Mouse (Mus musculus) CH12.LX (cell line): Measurements from ENCODE around the gene Gm17349. TPM values are rescaled to one million over a fixed set of nuclear protein-coding genes. Genes with fewer than 3 reads are reported as not detected.

Source experiments
- DNase-seq: peaks from one replicate; pipeline ENCODE4 v3.0.0-alpha.2; 2013; ENCODE audit errors: extremely low read depth
- H3K27ac ChIP-seq: 2 replicates; pipeline ENCODE4 v1.5.1; 2012; ENCODE audit warnings: low read depth, mild to moderate bottlenecking, control low read depth, moderate library complexity; ENCODE audit not compliant: insufficient read depth
- H3K27me3 ChIP-seq: replicated peaks from 2 replicates; pipeline ENCODE3; 2012; ENCODE audit warnings: inconsistent platforms
- H3K36me3 ChIP-seq, 2 experiments: replicated peaks in 1 of 2; 2 replicates each; pipeline versions ENCODE3 to v1.6.1; 2012; ENCODE audit warnings: inconsistent platforms in 1 of 2, low read length in 1 of 2, mild to moderate bottlenecking in 1 of 2, mixed read lengths in 1 of 2, moderate library complexity in 1 of 2; ENCODE audit not compliant: control insufficient read depth in 1 of 2, insufficient read depth in 1 of 2
- H3K4me1 ChIP-seq, 2 experiments: 2 replicates each; pipeline ENCODE4 v1.6.1; 2012; ENCODE audit warnings: inconsistent platforms in 1 of 2, moderate library complexity in 1 of 2; ENCODE audit not compliant: insufficient read depth in 2 of 2, control insufficient read depth in 1 of 2
- H3K4me2 ChIP-seq: 2 replicates; pipeline ENCODE4 v1.6.1; 2012; ENCODE audit warnings: low read depth, mild to moderate bottlenecking, control low read depth; ENCODE audit not compliant: poor library complexity, insufficient read depth, severe bottlenecking
- H3K4me3 ChIP-seq, 3 experiments: fragments of 150-350 bp in 1 of 3; sonication (generic) in 1 of 3; replicated peaks in 1 of 3; 2 replicates each; pipeline versions ENCODE3 to v1.5.1; 2011 to 2012; ENCODE audit warnings: low read depth in 2 of 3, low read length in 2 of 3, mild to moderate bottlenecking in 2 of 3, moderate library complexity in 2 of 3, control low read depth in 1 of 3, improper control_type of control experiment in 1 of 3, inconsistent platforms in 1 of 3, mixed read lengths in 1 of 3; ENCODE audit not compliant: poor library complexity in 1 of 3
- H3K79me2 ChIP-seq: replicated peaks from 2 replicates; pipeline ENCODE4 v1.6.1; 2012; ENCODE audit warnings: mild to moderate bottlenecking, moderate library complexity; ENCODE audit not compliant: control insufficient read depth, poor library complexity, insufficient read depth, severe bottlenecking; ENCODE audit errors: extremely low read depth
- H3K9ac ChIP-seq: 2 replicates; pipeline ENCODE4 v1.6.1; 2012; ENCODE audit warnings: low read depth, mild to moderate bottlenecking, control low read depth, moderate library complexity; ENCODE audit not compliant: insufficient read depth
- H3K9me3 ChIP-seq: replicated peaks from 2 replicates; pipeline ENCODE3; 2012; ENCODE audit warnings: low read length, inconsistent platforms, mixed read lengths
- BHLHE40 ChIP-seq: IDR thresholded peaks from 2 replicates; pipeline ENCODE4 v1.6.1; 2011; ENCODE audit warnings: mild to moderate bottlenecking, low read depth, low read length, improper control_type of control experiment
- CHD1 ChIP-seq: IDR thresholded peaks from 2 replicates; pipeline ENCODE4 v1.6.1; 2012; ENCODE audit warnings: low read depth, low read length, improper control_type of control experiment, inconsistent platforms
- CHD2 ChIP-seq: IDR thresholded peaks from 2 replicates; pipeline ENCODE4 v1.6.1; 2011; ENCODE audit warnings: low read length, improper control_type of control experiment
- CTCF ChIP-seq, 2 experiments: IDR thresholded peaks in 1 of 2; conservative IDR thresholded peaks in 1 of 2; 2 replicates each; pipeline ENCODE4 v1.5.1; 2011 to 2012; ENCODE audit warnings: low read depth in 2 of 2, low read length in 2 of 2, improper control_type of control experiment in 1 of 2, inconsistent platforms in 1 of 2, mild to moderate bottlenecking in 1 of 2, moderate library complexity in 1 of 2
- E2F4 ChIP-seq: IDR thresholded peaks from 2 replicates; pipeline ENCODE4 v1.6.1; 2011; ENCODE audit warnings: low read depth, low read length, improper control_type of control experiment; ENCODE audit not compliant: insufficient replicate concordance
- ELF1 ChIP-seq: IDR thresholded peaks from 2 replicates; pipeline ENCODE4 v1.6.1; 2014; ENCODE audit warnings: low read depth, mild to moderate bottlenecking, inconsistent platforms, low read length, improper control_type of control experiment
- EP300 ChIP-seq: IDR thresholded peaks from 2 replicates; pipeline ENCODE4 v1.6.1; 2011; ENCODE audit warnings: low read length, improper control_type of control experiment
- ETS1 ChIP-seq: conservative IDR thresholded peaks from 2 replicates; pipeline ENCODE4 v1.6.1; 2012; ENCODE audit warnings: low read depth, mild to moderate bottlenecking, inconsistent platforms, low read length, improper control_type of control experiment, moderate library complexity
- GABPA ChIP-seq: IDR thresholded peaks from 2 replicates; pipeline ENCODE4 v1.6.1; 2012; ENCODE audit warnings: low read depth, low read length, improper control_type of control experiment, inconsistent platforms; ENCODE audit not compliant: insufficient replicate concordance
- HCFC1 ChIP-seq: IDR thresholded peaks from 2 replicates; pipeline ENCODE4 v1.6.1; 2012; ENCODE audit warnings: low read depth, mild to moderate bottlenecking, inconsistent platforms, low read length, improper control_type of control experiment
- IRF4 ChIP-seq: IDR thresholded peaks from 2 replicates; pipeline ENCODE4 v1.6.1; 2014; ENCODE audit warnings: low read depth, mild to moderate bottlenecking, inconsistent platforms, low read length, improper control_type of control experiment
- JUN ChIP-seq: IDR thresholded peaks from 2 replicates; pipeline ENCODE4 v1.6.1; 2011; ENCODE audit warnings: low read depth, mild to moderate bottlenecking, low read length, improper control_type of control experiment, moderate library complexity; ENCODE audit not compliant: insufficient read depth
- JUND ChIP-seq: conservative IDR thresholded peaks from 2 replicates; pipeline ENCODE4 v1.6.1; 2011; ENCODE audit warnings: low read depth, low read length, improper control_type of control experiment
- KAT2A ChIP-seq: IDR thresholded peaks from 2 replicates; pipeline ENCODE4 v1.6.1; 2012; ENCODE audit warnings: low read length, improper control_type of control experiment, inconsistent platforms; ENCODE audit not compliant: insufficient replicate concordance
- MAFK ChIP-seq: IDR thresholded peaks from 2 replicates; pipeline ENCODE4 v1.6.1; 2011; ENCODE audit warnings: low read length, improper control_type of control experiment; ENCODE audit not compliant: insufficient replicate concordance
- MAX ChIP-seq: IDR thresholded peaks from 2 replicates; pipeline ENCODE4 v1.6.1; 2011; ENCODE audit warnings: low read length, improper control_type of control experiment
- MAZ ChIP-seq: IDR thresholded peaks from 2 replicates; pipeline ENCODE4 v1.6.1; 2012; ENCODE audit warnings: low read depth, mild to moderate bottlenecking, inconsistent platforms, low read length, improper control_type of control experiment, moderate library complexity
- MEF2A ChIP-seq: IDR thresholded peaks from 2 replicates; pipeline ENCODE4 v1.6.1; 2014; ENCODE audit warnings: low read depth, mild to moderate bottlenecking, inconsistent platforms, low read length, improper control_type of control experiment, borderline replicate concordance
- MXI1 ChIP-seq: IDR thresholded peaks from 2 replicates; pipeline ENCODE4 v1.6.1; 2011; ENCODE audit warnings: mild to moderate bottlenecking, low read depth, low read length, improper control_type of control experiment
- MYC ChIP-seq: IDR thresholded peaks from 2 replicates; pipeline ENCODE4 v1.6.1; 2011; ENCODE audit warnings: low read depth, mild to moderate bottlenecking, improper control_type of control experiment, low read length
- NELFE ChIP-seq: IDR thresholded peaks from 2 replicates; pipeline ENCODE4 v1.6.1; 2011; ENCODE audit warnings: low read depth, low read length, improper control_type of control experiment
- NRF1 ChIP-seq: IDR thresholded peaks from 2 replicates; pipeline ENCODE4 v1.6.1; 2014; ENCODE audit warnings: low read depth, mild to moderate bottlenecking, inconsistent platforms, low read length, improper control_type of control experiment, moderate library complexity
- PAX5 ChIP-seq: IDR thresholded peaks from 2 replicates; pipeline ENCODE4 v1.6.1; 2012; ENCODE audit warnings: low read length, inconsistent platforms, mixed read lengths
- POLR2A ChIP-seq: IDR thresholded peaks from 2 replicates; pipeline ENCODE4 v1.6.1; 2011; ENCODE audit warnings: low read depth, mild to moderate bottlenecking, improper control_type of control experiment, low read length
- POLR2AphosphoS2 ChIP-seq: IDR thresholded peaks from 2 replicates; pipeline ENCODE4 v1.6.1; 2011; ENCODE audit warnings: low read depth, low read length, improper control_type of control experiment
- RAD21 ChIP-seq: IDR thresholded peaks from 2 replicates; pipeline ENCODE4 v1.6.1; 2011; ENCODE audit warnings: low read depth, mild to moderate bottlenecking, low read length, improper control_type of control experiment, moderate library complexity
- RCOR1 ChIP-seq: conservative IDR thresholded peaks from 2 replicates; pipeline ENCODE4 v1.6.1; 2012; ENCODE audit warnings: low read depth, mild to moderate bottlenecking, inconsistent platforms, low read length, improper control_type of control experiment
- SIN3A ChIP-seq: IDR thresholded peaks from 2 replicates; pipeline ENCODE4 v1.6.1; 2012; ENCODE audit warnings: low read length, improper control_type of control experiment, inconsistent platforms
- SMC3 ChIP-seq: IDR thresholded peaks from 2 replicates; pipeline ENCODE4 v1.6.1; 2011; ENCODE audit warnings: low read depth, low read length, improper control_type of control experiment
- TBP ChIP-seq: conservative IDR thresholded peaks from 2 replicates; pipeline ENCODE4 v1.6.1; 2011; ENCODE audit warnings: low read depth, low read length, improper control_type of control experiment
- TCF12 ChIP-seq: IDR thresholded peaks from 2 replicates; pipeline ENCODE4 v1.6.1; 2014; ENCODE audit warnings: low read depth, mild to moderate bottlenecking, inconsistent platforms, low read length, improper control_type of control experiment
- UBTF ChIP-seq: IDR thresholded peaks from 2 replicates; pipeline ENCODE4 v1.6.1; 2012; ENCODE audit warnings: low read depth, mild to moderate bottlenecking, inconsistent platforms, low read length, improper control_type of control experiment, moderate library complexity
- USF1 ChIP-seq: IDR thresholded peaks from 2 replicates; pipeline ENCODE4 v1.6.1; 2014; ENCODE audit warnings: low read depth, mild to moderate bottlenecking, inconsistent platforms, low read length, improper control_type of control experiment
- USF2 ChIP-seq: conservative IDR thresholded peaks from 2 replicates; pipeline ENCODE4 v1.6.1; 2011; ENCODE audit warnings: low read depth, low read length, improper control_type of control experiment
- ZKSCAN1 ChIP-seq: IDR thresholded peaks from 2 replicates; pipeline ENCODE4 v1.6.1; 2012; ENCODE audit warnings: low read depth, inconsistent platforms, low read length, improper control_type of control experiment, borderline replicate concordance
- ZMIZ1 ChIP-seq: IDR thresholded peaks from 2 replicates; pipeline ENCODE4 v1.6.1; 2012; ENCODE audit warnings: low read depth, mild to moderate bottlenecking, inconsistent platforms, low read length, improper control_type of control experiment
- ZNF384 ChIP-seq: IDR thresholded peaks from 2 replicates; pipeline ENCODE4 v1.6.1; 2012; ENCODE audit warnings: low read depth, low read length, improper control_type of control experiment, inconsistent platforms
- dilution Hi-C: fragments of 300-500 bp; cut with MboI; formaldehyde crosslinking; loops from 2 replicates; pipeline ENCODE4 v1.14.3; 2020; ENCODE audit warnings: low sequenced_read_pairs; ENCODE audit not compliant: extremely low pct_unique_long_range_greater_than_20kb, extremely low pct_ligation_motif_present
- in situ Hi-C: fragments of 300-500 bp; cut with MboI; formaldehyde crosslinking; loops from 3 replicates; pipeline ENCODE4 v1.14.3; 2019; ENCODE audit warnings: low sequenced_read_pairs, low pct_ligation_motif_present, low pct_unique_long_range_greater_than_20kb, mixed read lengths
- polyA plus RNA-seq: library from polyadenylated mRNA; unstranded; fragments of >175 nt; gene quantifications from 2 replicates; pipeline ENCODE4 v1.2.1, GENCODE M21; 2012; ENCODE audit warnings: low read depth; ENCODE audit not compliant: insufficient read length
- total RNA-seq, 2 experiments: library from RNA; depleted of rRNA; stranded (reverse); fragments of 300-350 nt in 1 of 2; fragments of >200 nt in 1 of 2; gene quantifications; 2 replicates each; pipeline ENCODE4 v1.2.3; 2012 to 2014

The Gm17349 gene
- total and polyA plus RNA-seq, 3 experiments: 2.1 TPM; not detected in 2

DNA sequence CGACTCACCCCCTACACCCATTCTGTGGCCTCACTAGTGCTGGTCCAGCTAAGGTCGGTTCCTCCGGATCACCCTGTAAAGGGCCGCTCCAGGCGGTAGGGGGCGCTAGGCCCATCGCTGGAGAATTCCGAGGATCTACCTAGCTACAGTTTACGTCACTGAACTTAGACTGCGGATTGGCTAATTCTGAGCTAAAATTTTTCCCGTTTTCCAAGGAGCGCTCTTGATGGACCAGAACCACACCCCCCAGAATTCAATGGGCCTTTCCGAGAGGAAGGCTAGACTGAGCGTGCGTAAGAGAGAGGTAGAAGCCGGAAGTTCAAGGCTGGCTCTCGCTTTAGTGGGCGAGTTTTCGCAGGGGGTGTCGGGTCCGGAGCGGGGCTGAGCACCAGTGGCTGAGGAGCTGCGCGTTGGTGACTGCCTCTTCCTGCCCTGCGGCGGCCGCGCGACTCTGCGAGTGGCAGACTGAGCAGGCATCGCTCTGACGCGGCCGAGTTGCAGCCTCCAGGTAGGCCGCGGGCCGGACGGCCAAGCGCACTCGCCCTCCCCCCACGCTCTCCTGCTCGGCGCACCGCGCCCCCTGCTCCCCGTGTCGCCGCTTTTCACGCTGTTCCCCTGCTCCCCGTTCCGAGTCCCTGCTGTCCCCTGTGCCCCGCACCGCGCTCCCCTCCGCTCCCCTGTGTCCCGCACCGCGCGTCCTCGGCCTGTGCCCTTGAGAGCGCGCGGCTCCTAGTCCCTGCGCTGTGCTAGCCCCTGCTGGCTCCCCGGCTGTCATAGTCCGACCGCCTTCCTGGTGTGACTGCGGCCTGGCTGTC lies 20.3 kb upstream of the Gm17349 start, which contains the start of gene Cox14:
Cox14 (plus strand) TSS at position 278 of the 815 bp plus-strand sequence.
- H3K4me3 ChIP-seq: peak within 1 kb of the TSS; percentile 83 to 99 (median 98)
- dilution Hi-C loops (no loop called here), in situ Hi-C loops (loop anchor here (5.0 kb wide), 2 partner anchors 47 to 182 kb away; partner anchors contain the start of gene Cers5)
- TF ChIP-seq SMC3: peak; percentile 51
- peak; percentile 87; the same call in 1 of the 2 replicates for TF ChIP-seq KAT2A
- TF ChIP-seq PAX5: no peak
- no peak; the same call in none of the 2 replicates for TF ChIP-seq POLR2AphosphoS2
- peak; percentile 99 for TF ChIP-seq CHD2
- no peak for TF ChIP-seq MEF2A
- no peak for TF ChIP-seq RCOR1
- peak; percentile 85; the same call in 1 of the 2 replicates for TF ChIP-seq SIN3A
- no peak for TF ChIP-seq E2F4
- TF ChIP-seq JUND: peak; percentile 75
- TF ChIP-seq NRF1: peak; percentile 90
- no peak; the same call in 1 of the 2 replicates for TF ChIP-seq ETS1
- no peak for TF ChIP-seq JUN
- TF ChIP-seq EP300: no peak
- peak; percentile 55 for TF ChIP-seq MYC
- TF ChIP-seq CHD1: no peak
- TF ChIP-seq GABPA: no peak; the same call in 1 of the 2 replicates
- no peak for TF ChIP-seq USF1
- peak; percentile 79; the same call in 1 of the 2 replicates for TF ChIP-seq TBP
- peak; percentile 52 for TF ChIP-seq RAD21
- peak; percentile 89 for TF ChIP-seq POLR2A
- peak; percentile 75 for TF ChIP-seq MXI1
- TF ChIP-seq HCFC1: peak; percentile 92
- peak; percentile 82 to 95 for TF ChIP-seq CTCF (conservative IDR thresholded peaks at IDR 0.05 in 1 of 2, IDR thresholded peaks at IDR 0.05 in 1 of 2; ENCODE audit: low read depth in 2 of 2, low read length in 2 of 2)
- no peak for TF ChIP-seq MAFK
- TF ChIP-seq ELF1: peak; percentile 97
- TF ChIP-seq MAX: peak; percentile 60; the same call in 1 of the 2 replicates
- TF ChIP-seq TCF12: peak; percentile 67
- 0 out of 2 replicates have a peak, but pooled peaks have one; percentile 64 for TF ChIP-seq MAZ
- TF ChIP-seq IRF4: peak; percentile 61; the same call in 1 of the 2 replicates
- no peak; the same call in 1 of the 2 replicates for TF ChIP-seq ZNF384
- TF ChIP-seq NELFE: peak; percentile 74
- TF ChIP-seq BHLHE40: peak; percentile 42; the same call in 1 of the 2 replicates
- TF ChIP-seq ZMIZ1: peak; percentile 87
- TF ChIP-seq UBTF: peak; percentile 73; the same call in 1 of the 2 replicates
- TF ChIP-seq ZKSCAN1: no peak; the same call in 1 of the 2 replicates
- TF ChIP-seq USF2: no peak

More for the DNA sequence above, 20.3 kb upstream of the Gm17349 start, which contains the start of gene Cox14:
- H3K27ac ChIP-seq: peak within 1 kb of the TSS; percentile 81
- no peaks in the 10 kb centered on the region for H3K27me3 ChIP-seq
- peaks cover 11% of the 10 kb centered on the region; the same call in 1 of the 2 replicates for H3K79me2 ChIP-seq
- DNase-seq: peak; percentile 100
- H3K4me2 ChIP-seq: peak within 1 kb of the TSS; percentile 81
- H3K36me3 ChIP-seq: peaks cover 14 to 57% of the 10 kb centered on the region in 2 experiments
- H3K9ac ChIP-seq: peak within 1 kb of the TSS; percentile 72
- peaks cover 4% of the 10 kb centered on the region for H3K9me3 ChIP-seq
- H3K4me1 ChIP-seq: peaks cover 4 to 21% of the 10 kb centered on the region in 2 experiments; a peak in 2 of 4 replicates
